Mouse (Mus musculus): ENCODE measurements around the gene Rbks.

Rbks gene

GRCm38 (mm10) chr5:31696971-31697643 lies at the start of gene Rbks:
Gene Rbks (minus strand): TSS chr5:31697627.
- DNase-seq (ENCODE audit: low read depth, low spot score), result no peak

DNA sequence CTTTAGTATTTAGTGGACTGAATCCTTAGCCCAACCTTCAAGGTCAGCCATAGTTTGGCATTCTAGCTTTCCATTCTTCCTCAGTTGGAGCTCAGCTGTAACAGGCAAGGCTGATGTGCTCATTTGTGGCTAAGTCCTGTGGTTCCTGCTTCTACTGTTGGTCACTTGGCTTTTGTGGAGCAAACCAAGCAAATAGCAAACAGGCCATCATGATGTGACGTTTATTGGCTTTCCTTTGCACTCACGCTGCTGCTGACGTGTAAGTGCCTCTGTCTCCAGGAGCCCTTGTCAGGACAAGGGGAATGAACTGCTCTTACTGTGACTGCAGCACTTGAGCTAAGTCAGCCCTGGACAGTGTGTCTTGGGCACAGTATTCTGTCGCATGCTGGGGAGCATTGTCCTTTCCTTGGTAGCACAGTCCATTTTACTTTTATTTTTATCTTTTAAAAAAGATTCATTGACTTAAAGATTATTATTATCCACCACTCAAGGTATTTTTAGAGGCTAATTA lies 45.1 kb upstream of the Rbks start:
- no peak for DNase-seq (ENCODE audit: low read depth, low spot score)

GRCm38 (mm10) chr5:31741931-31742330 lies 44.5 kb upstream of the Rbks start:
- DNase-seq (ENCODE audit: low read depth, low spot score), result no peak

GRCm38 (mm10) chr5:31732644-31733338 lies 35.4 kb upstream of the Rbks start:
- DNase-seq (ENCODE audit: low read depth, low spot score), result no peak

GRCm38 (mm10) chr5:31727456-31727855 lies 30.0 kb upstream of the Rbks start:
- DNase-seq (ENCODE audit: low read depth, low spot score), result no peak

GRCm38 (mm10) chr5:31725885-31726284 lies 28.5 kb upstream of the Rbks start:
- no peak for DNase-seq (ENCODE audit: low read depth, low spot score)

DNA sequence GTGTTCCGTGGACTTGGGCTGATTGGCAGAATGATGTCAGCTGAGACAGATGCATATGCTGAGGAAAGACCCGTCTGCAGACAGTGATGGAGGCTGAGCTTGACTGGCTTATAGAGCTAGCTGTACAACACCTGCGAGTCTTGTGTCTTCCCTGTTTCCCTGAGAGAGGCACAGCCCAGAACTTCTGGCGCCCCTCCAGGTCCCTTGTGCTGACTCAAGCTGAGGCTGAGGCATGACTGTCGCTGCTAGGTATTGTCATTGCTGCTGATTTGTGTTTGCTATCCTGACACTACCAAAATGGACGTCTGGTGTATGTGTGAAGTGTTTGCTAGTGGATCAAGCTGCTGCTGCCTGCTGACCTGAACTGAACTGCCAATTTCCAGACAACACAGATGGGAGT lies 27.1 kb upstream of the Rbks start:
- DNase-seq (ENCODE audit: low read depth, low spot score), result no peak

- no peak for DNase-seq (ENCODE audit: low read depth, low spot score)
Observed at GRCm38 (mm10) chr5:31715486-31716150, 18.2 kb upstream of the Rbks start.

GRCm38 (mm10) chr5:31713841-31714264 lies 16.4 kb upstream of the Rbks start:
- no peak for DNase-seq (ENCODE audit: low read depth, low spot score)

- no peak for DNase-seq (ENCODE audit: low read depth, low spot score)
Observed at GRCm38 (mm10) chr5:31713280-31713711, 15.9 kb upstream of the Rbks start.

DNA sequence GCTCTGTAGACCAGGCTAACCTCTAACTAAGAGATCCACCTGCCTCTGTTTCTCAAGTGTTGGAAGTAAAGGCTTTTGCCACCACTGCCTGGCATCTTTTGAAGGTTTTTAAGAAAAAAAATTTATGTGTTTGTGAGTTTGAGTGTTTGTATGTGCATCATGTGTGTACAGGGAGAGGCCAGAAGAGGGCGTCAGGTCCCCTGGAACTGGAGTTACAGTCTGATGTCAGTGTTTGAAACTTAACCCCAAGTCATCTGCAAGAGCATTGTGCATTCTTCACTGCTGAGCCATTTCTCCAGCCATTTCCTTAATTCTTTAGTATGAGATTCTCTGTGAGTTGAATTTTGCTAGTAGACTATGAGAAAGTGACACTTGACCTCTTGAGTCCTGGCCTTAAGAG lies 12.0 kb upstream of the Rbks start:
- no peak for DNase-seq (ENCODE audit: low read depth, low spot score)

GRCm38 (mm10) chr5:31706826-31707225 lies 9.4 kb upstream of the Rbks start:
- DNase-seq (ENCODE audit: low read depth, low spot score), result no peak

- DNase-seq (ENCODE audit: low read depth, low spot score), result no peak
Observed at GRCm38 (mm10) chr5:31704971-31705370, 7.5 kb upstream of the Rbks start.

- no peak for DNase-seq (ENCODE audit: low read depth, low spot score)
Observed at GRCm38 (mm10) chr5:31699397-31699796, 2.0 kb upstream of the Rbks start.

DNA sequence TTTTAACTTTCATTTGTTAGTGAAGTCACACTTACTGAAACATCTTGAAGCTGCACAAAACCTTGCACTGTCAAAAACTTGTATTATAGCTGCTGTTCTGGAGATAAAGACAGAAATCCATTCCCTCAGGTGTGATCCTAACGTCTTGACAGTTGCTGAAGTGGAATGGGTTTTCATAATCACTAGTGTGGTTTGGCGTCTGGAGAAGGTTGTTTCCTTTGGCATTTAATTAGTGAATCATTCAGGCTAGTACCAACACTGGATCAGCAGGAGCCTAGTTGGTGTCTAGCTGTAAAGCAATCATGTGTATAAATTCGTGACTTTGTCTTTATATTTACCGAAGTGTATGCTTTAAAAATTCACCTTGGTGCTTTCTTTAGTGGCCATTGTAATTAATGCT lies 1.5 kb upstream of the Rbks start:
- DNase-seq (ENCODE audit: low read depth, low spot score), result no peak

GRCm38 (mm10) chr5:31698297-31698726 lies 885 bp upstream of the Rbks start:
- peak; percentile 45 for DNase-seq (ENCODE audit: low read depth, low spot score)

GRCm38 (mm10) chr5:31697644-31698296 lies 343 bp upstream of the Rbks start, which contains the start of gene Babam2:
Gene Babam2 (plus strand): TSS chr5:31697684.
- DNase-seq (ENCODE audit: low read depth, low spot score), result peak; percentile 74

DNA sequence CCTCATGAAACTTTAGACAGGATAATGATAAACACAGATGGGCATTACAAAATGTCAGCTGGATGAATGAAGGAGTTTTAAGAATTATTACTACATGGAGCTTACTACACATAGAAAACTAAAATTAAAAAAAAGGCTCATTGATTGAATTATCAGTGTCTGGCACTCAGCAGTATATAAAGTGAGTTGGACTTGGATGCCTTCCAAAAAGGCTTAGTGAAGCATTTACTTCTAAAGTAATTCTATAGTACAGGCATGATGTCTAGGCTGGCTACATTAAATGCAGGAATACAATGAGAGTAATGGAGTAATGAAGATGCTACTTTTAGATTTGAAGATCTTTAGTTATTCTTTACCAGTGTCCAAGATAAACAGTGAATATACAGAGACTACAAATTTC lies 4.2 kb downstream of the Rbks start:
- DNase-seq (ENCODE audit: low read depth, low spot score), result no peak

DNA sequence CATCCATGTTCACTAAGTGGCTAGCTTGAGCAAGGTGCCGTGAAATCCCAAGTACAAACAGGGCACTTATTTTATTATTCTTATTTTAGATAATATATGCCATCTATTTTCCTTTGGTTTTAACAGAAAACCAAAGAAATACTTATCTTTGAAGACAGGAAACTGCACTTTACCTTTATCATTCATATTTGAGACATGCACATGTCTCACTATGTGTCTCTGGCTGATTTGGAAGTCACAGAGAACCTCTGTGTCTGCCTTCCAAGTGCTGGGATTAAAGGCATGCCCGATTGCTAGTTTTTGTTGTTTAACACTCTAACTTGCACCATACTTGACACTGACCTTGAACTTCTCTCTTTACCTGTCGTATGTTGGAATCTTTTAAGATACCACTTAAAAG lies 9.5 kb downstream of the Rbks start:
- DNase-seq (ENCODE audit: low read depth, low spot score), result no peak

- no peak for DNase-seq (ENCODE audit: low read depth, low spot score)
Observed at GRCm38 (mm10) chr5:31686040-31686439, 11.4 kb downstream of the Rbks start.

DNA sequence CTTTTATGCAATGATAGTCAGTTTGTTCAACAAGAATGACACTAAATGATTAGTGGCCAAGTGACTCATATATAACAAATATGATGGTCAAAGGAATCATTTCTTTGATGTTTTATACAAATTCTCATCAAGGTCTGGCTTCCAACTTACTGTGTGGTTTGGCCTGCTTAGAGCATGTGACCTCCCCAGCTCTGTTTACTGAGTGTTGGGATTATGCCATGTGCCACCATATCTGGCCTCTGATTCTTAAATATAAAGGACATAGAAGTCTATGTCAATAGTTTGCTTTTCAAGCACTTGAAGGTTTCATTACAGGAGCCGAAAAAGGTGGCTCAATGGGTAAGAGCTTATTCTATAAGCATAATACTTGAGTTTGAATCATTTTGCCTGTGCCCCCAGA lies 15.1 kb downstream of the Rbks start:
- DNase-seq (ENCODE audit: low read depth, low spot score), result no peak

GRCm38 (mm10) chr5:31680183-31680582 lies 17.2 kb downstream of the Rbks start:
- DNase-seq (ENCODE audit: low read depth, low spot score), result no peak
